Mouse (Mus musculus) lung, postnatal 0 days (tissue): ENCODE measurements around the gene Nutf2. TPM values are rescaled to one million over a fixed set of nuclear protein-coding genes. Genes with fewer than 3 reads are reported as not detected.
"Not testable (repeated sequence)": the region's sequence is repeated elsewhere in the genome, so short reads cannot be mapped to it uniquely, and the experiment has no call there.

Experiments
- ATAC-seq: fragments of 200-750 bp; cut with Nextera tagmentation; 2 replicates; pipeline ENCODE4 v1.8.0; 2017; ENCODE audit warnings: moderate library complexity
- DNase-seq: peaks from one replicate; pipeline ENCODE4 v3.0.0-alpha.2; 2016; ENCODE audit warnings: low spot score
- H3K27ac ChIP-seq: fragments of 300-500 bp; sonication (generic); 2 replicates; pipeline ENCODE4 v1.5.1; 2014; ENCODE audit warnings: antibody characterized with exemption, mild to moderate bottlenecking, low read length, mixed read lengths
- H3K27me3 ChIP-seq: fragments of 300-500 bp; sonication (generic); replicated peaks from 2 replicates; pipeline ENCODE4 v1.6.1; 2014; ENCODE audit warnings: low read length, mixed read lengths; ENCODE audit not compliant: insufficient read depth
- H3K36me3 ChIP-seq: fragments of 300-500 bp; sonication (generic); 2 replicates; pipeline ENCODE4 v1.6.1; 2014; ENCODE audit warnings: low read length, mixed read lengths; ENCODE audit not compliant: insufficient read depth
- H3K4me1 ChIP-seq: fragments of 300-500 bp; sonication (generic); 2 replicates; pipeline ENCODE4 v1.6.1; 2014; ENCODE audit warnings: antibody characterized with exemption, low read depth, low read length, mixed read lengths; ENCODE audit not compliant: insufficient read depth
- H3K4me2 ChIP-seq: fragments of 300-500 bp; sonication (generic); replicated peaks from 2 replicates; pipeline ENCODE4 v1.6.1; 2014; ENCODE audit warnings: low read depth, mild to moderate bottlenecking, low read length, moderate library complexity, mixed read lengths
- H3K4me3 ChIP-seq: fragments of 300-500 bp; sonication (generic); 2 replicates; pipeline ENCODE4 v1.5.1; 2014; ENCODE audit warnings: low read depth, low read length
- H3K9ac ChIP-seq: fragments of 300-500 bp; sonication (generic); replicated peaks from 2 replicates; pipeline ENCODE4 v1.6.1; 2014; ENCODE audit warnings: low read depth, mild to moderate bottlenecking
- H3K9me3 ChIP-seq: fragments of 300-500 bp; sonication (generic); 2 replicates; pipeline ENCODE4 v1.6.1; 2016; ENCODE audit warnings: low read length, mixed read lengths
- CTCF ChIP-seq: IDR thresholded peaks from 2 replicates; pipeline ENCODE4 v1.5.1; 2016; ENCODE audit warnings: antibody characterized with exemption, mild to moderate bottlenecking
- EP300 ChIP-seq: IDR thresholded peaks from 2 replicates; pipeline ENCODE4 v1.6.1; 2016; ENCODE audit warnings: antibody characterized with exemption, mild to moderate bottlenecking, control low read depth
- WGBS: fragments of 180-500 bp; shearing (Covaris S2); extraction: QIAGEN DNeasy Blood & Tissue Kit; methylation state at CpG from one replicate; pipeline ENCODE4 v1.1.7; 2014; 5-methylcytosine and 5-hydroxymethylcytosine counted together
- polyA plus RNA-seq: library from polyadenylated mRNA; unstranded; fragments of >200 nt; fragmentation: Nextera tagmentation; extraction: Ambion mirVana; gene quantifications from 2 replicates; pipeline ENCODE4 v1.2.1, GENCODE M21; 2015

Gene Nutf2
- polyA plus RNA-seq, 1 experiment from 2014 or later = 97.4 TPM

DNA sequence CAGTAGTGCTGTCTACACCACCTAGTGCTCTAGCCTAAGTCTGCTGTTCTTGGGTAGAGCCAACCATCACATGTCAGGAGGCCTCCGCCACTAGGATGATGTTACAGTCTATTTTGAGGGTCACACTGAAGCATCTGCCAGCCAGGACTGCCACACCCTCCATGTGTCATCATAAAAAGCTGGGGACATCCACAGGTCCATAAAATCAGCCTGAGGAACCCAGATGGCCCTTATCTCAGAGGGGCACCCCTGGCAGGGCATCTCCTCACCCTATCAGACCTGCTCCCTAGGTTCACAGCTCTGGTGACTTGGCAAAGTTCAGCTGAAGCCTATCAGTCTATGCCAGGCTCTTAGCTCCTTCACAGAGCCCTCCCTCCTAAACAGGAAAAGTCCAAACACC is 39.5 kb upstream of the Nutf2 start:
- WGBS = 79% methylated on average over 1 of the region's 1 CpGs
- ATAC-seq (peak; percentile 74), DNase-seq (no peak)
- no peak overlapping the region for H3K27ac ChIP-seq
- H3K9ac ChIP-seq = no peak overlapping the region
- peaks cover 10% of the 10 kb centered on the region for H3K36me3 ChIP-seq
- no peak overlapping the region for H3K4me2 ChIP-seq
- H3K4me1 ChIP-seq = peaks cover 3% of the 10 kb centered on the region
- H3K9me3 ChIP-seq = no peaks in the 10 kb centered on the region
- no peak overlapping the region for H3K4me3 ChIP-seq
- TF ChIP-seq EP300 (no peak), CTCF (no peak)
- no peaks in the 10 kb centered on the region for H3K27me3 ChIP-seq

- DNase-seq (no peak), ATAC-seq (no peak)
- Histone ChIP-seq H3K4me3 (peak overlapping the region; percentile 96; the same call in 1 of the 2 replicates), H3K36me3 (peaks cover 10% of the 10 kb centered on the region), H3K4me1 (peaks cover 13% of the 10 kb centered on the region), H3K4me2 (peak overlapping the region; percentile 80; the same call in 1 of the 2 replicates), H3K9ac (no peak overlapping the region), H3K9me3 (no peaks in the 10 kb centered on the region), H3K27ac (no peak overlapping the region), H3K27me3 (no peaks in the 10 kb centered on the region)
- 69% methylated on average over 4 of the region's 4 CpGs for WGBS
- TF ChIP-seq EP300 (no peak), CTCF (no peak)
Observed at GRCm38 (mm10) chr8:105825506-105825905, 34.9 kb upstream of the Nutf2 start.

DNA sequence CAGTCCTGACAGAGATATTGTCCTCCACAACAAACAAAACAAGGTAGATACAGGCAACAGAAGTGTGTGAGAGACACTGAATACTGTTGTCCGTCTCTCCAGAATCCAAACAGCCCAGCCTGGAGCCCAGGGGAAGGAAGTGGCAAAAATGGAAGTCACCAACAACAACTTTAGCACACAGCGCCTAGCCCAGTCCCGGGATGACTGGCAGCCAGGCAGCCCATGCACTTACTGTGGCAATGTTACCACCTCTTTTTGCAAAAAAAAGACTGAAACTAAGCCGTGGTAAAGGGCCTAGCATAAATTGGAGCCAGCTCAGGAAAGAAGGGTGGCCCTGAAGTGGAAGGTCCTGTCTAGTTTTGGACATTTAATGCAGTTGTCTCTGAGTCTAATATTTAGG is 34.0 kb upstream of the Nutf2 start:
- peak overlapping the region; percentile 94 for H3K9ac ChIP-seq
- H3K4me1 ChIP-seq = peaks cover 13% of the 10 kb centered on the region
- no peaks in the 10 kb centered on the region for H3K9me3 ChIP-seq
- ATAC-seq = no peak
- peak overlapping the region; percentile 82 for H3K27ac ChIP-seq
- peak overlapping the region; percentile 80 for H3K4me2 ChIP-seq
- no peaks in the 10 kb centered on the region for H3K27me3 ChIP-seq
- H3K4me3 ChIP-seq = peak overlapping the region; percentile 96
- peak; percentile 18 for DNase-seq
- WGBS = 2% methylated on average over 4 of the region's 4 CpGs
- TF ChIP-seq EP300 (no peak), CTCF (no peak)
- H3K36me3 ChIP-seq = peaks cover 10% of the 10 kb centered on the region

- TF ChIP-seq CTCF (no peak), EP300 (no peak)
- Histone ChIP-seq H3K9ac (peak within 1 kb of the TSS; percentile 94), H3K9me3 (no peaks in the 10 kb centered on the region), H3K36me3 (peaks cover 8% of the 10 kb centered on the region), H3K27ac (peak within 1 kb of the TSS; percentile 82), H3K4me2 (peak within 1 kb of the TSS; percentile 80), H3K4me1 (peaks cover 13% of the 10 kb centered on the region), H3K27me3 (no peaks in the 10 kb centered on the region), H3K4me3 (peak within 1 kb of the TSS; percentile 96)
- DNase-seq (peak; percentile 100), ATAC-seq (peak; percentile 97)
- WGBS = under 1% methylated on average over 52 of the region's 52 CpGs
Observed at GRCm38 (mm10) chr8:105826861-105827848, 33.2 kb upstream of the Nutf2 start, which contains the start of the genes Ranbp10 and Tsnaxip1. Gene Ranbp10, minus strand, starts transcription at chr8:105827350. Gene Tsnaxip1, plus strand, starts transcription at chr8:105827731.

DNA sequence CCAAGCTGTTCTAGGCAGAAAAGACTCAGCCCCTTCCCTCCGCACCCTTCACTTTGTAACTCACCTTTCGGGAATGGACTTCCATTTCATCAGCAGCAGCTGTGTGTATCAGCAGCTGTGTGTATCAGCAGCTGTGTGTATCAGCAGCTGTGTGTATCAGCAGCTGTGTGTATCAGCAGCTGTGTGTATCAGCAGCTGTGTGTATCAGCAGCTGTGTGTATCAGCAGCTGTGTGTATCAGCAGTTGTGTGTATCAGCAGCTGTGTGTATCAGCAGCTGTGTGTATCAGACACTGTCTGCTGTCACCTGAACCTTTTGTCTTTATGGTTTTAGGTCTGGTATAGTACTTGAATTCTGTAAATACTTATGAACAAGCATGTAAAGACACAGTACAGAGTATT is 26.6 kb upstream of the Nutf2 start:
- H3K27me3 ChIP-seq, H3K4me1 ChIP-seq, H3K36me3 ChIP-seq, ATAC-seq, H3K4me2 ChIP-seq, H3K9ac ChIP-seq, DNase-seq, H3K9me3 ChIP-seq, H3K4me3 ChIP-seq, H3K27ac ChIP-seq: not testable (repeated sequence)
- WGBS = 78% methylated on average over 2 of the region's 2 CpGs

DNA sequence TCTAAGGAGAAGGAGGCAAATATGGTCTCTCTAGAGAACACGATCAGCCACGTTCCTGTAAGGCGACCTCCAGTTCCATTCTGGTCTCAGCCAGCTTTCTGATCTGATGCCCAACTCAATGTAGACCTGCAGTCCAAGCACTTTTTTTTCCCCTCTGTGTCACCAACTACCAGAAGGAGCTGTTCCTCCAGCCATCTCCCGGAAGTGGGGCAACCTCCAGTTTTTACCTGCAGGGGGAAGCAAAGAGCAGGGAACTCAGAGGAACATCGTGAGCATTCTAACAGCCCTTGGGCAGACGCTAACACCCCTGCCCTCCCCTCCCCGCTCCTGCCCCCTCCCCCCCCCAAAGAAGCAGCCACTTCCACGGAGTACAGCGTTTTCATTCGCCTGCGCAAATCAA is 25.1 kb upstream of the Nutf2 start:
- Histone ChIP-seq H3K9me3 (no peaks in the 10 kb centered on the region), H3K36me3 (no peaks in the 10 kb centered on the region), H3K4me2 (no peak overlapping the region), H3K4me3 (no peak overlapping the region), H3K27ac (no peak overlapping the region), H3K27me3 (no peaks in the 10 kb centered on the region), H3K9ac (no peak overlapping the region), H3K4me1 (no peaks in the 10 kb centered on the region)
- DNase-seq (peak; percentile 67), ATAC-seq (peak; percentile 67)
- TF ChIP-seq CTCF (peak; percentile 75), EP300 (no peak)
- 22% methylated on average over 11 of the region's 11 CpGs for WGBS
